24 mouse cellular contexts compared by ENCODE assay signal in genomic region chr4:29091495-29092211, GRCm38 (mm10).
A peak's percentile ranks its signal among the peaks of the same experiment; 100 is the strongest.
DNase-seq lines count a peak whose midpoint lies in the region; ATAC-seq and TF ChIP-seq lines count a peak whose summit lies in the region.
"Had no signal": no experiment of that assay in that cellular context is flagged by ENCODE, and none has a peak within 500 bp of the region (broad histone marks: within the 10 kb centered on the region; RNA-seq: fewer than 3 reads in every experiment).

No protein-coding gene starts in this region.

- TF ChIP-seq EP300 in heart, postnatal 0 days (IDR thresholded peaks at IDR 0.05; ENCODE audit: low read depth) = no peak
- no peak for TF ChIP-seq EP300 in ES-Bruce4 (IDR thresholded peaks at IDR 0.05; ENCODE audit: insufficient read depth, low read depth, low read length)

- no peak for TF ChIP-seq CTCF in heart, postnatal 0 days (IDR thresholded peaks at IDR 0.05; ENCODE audit: low read depth)
- TF ChIP-seq CTCF in ES-Bruce4 (IDR thresholded peaks at IDR 0.05; ENCODE audit: low read depth, low read length) = no peak

- no peak overlapping the region for H3K9ac ChIP-seq in heart, embryonic 11.5 days (ENCODE audit: low read depth, low read length)
- H3K9ac ChIP-seq in heart, postnatal 0 days (replicated peaks; ENCODE audit: low read depth, low read length) = no peak overlapping the region
- H3K9ac ChIP-seq in ES-Bruce4 (ENCODE audit: low read depth, poor library complexity, severe bottlenecking) = no peak overlapping the region
- H3K9ac ChIP-seq: limb, embryonic 12.5 days; liver, postnatal 0 days; midbrain, embryonic 13.5 days; neural tube, embryonic 12.5 days had no signal

- no peak for DNase-seq in heart, postnatal 25 days (ENCODE audit: low spot score)
- DNase-seq in heart, postnatal 0 days (ENCODE audit: low spot score) = peak; percentile 42
- no peak for DNase-seq in heart, postnatal 14 days
- DNase-seq in R1 (ENCODE audit: low read depth, low spot score) = peak; percentile 97
- no peak for DNase-seq in frontal cortex, postnatal 10 days (ENCODE audit: low spot score in 2 of 2)
- DNase-seq in ovary, postnatal 36 days (ENCODE audit: low spot score) = no peak
- DNase-seq: adrenal gland, postnatal 25 days; cerebellum, adult 9-10 months; gastrocnemius, adult 2 months; kidney, postnatal 25 days; layer of hippocampus, postnatal 36 days; liver, postnatal 0 days; retina, postnatal 1 day; right cerebral cortex, postnatal 25 days had no signal

- H3K4me1 ChIP-seq in heart, embryonic 11.5 days (ENCODE audit: control insufficient read depth, insufficient read depth, low read length) = peaks cover 2% of the 10 kb centered on the region; the same call in 1 of the 2 replicates
- peaks cover 18% of the 10 kb centered on the region; the same call in 1 of the 2 replicates for H3K4me1 ChIP-seq in heart, postnatal 0 days (ENCODE audit: control insufficient read depth, insufficient read depth)
- peaks cover 8% of the 10 kb centered on the region for H3K4me1 ChIP-seq in ES-Bruce4 (ENCODE audit: control insufficient read depth, insufficient read depth, low read length)
- H3K4me1 ChIP-seq: limb, embryonic 12.5 days; megakaryocyte, embryonic 14.5 days; neural tube, embryonic 12.5 days had no signal

- no peak for TF ChIP-seq POLR2A in ES-Bruce4 (IDR thresholded peaks at IDR 0.05; ENCODE audit: insufficient read depth, low read length)

- H3K9me3 ChIP-seq in heart, embryonic 11.5 days (replicated peaks; ENCODE audit: control insufficient read depth, low read length) = no peaks in the 10 kb centered on the region
- no peaks in the 10 kb centered on the region for H3K9me3 ChIP-seq in heart, postnatal 0 days (replicated peaks; ENCODE audit: control insufficient read depth, low read length)
- no peaks in the 10 kb centered on the region for H3K9me3 ChIP-seq in ES-Bruce4 (replicated peaks; ENCODE audit: control insufficient read depth, insufficient read depth, low read length, poor library complexity, severe bottlenecking)
- H3K9me3 ChIP-seq: limb, embryonic 12.5 days; midbrain, embryonic 13.5 days; neural tube, embryonic 12.5 days had no signal

- ATAC-seq in heart, embryonic 11.5 days (replicated peaks; ENCODE audit: insufficient number of reproducible peaks, low FRiP score, low TSS enrichment) = no peak
- ATAC-seq in heart, postnatal 0 days (ENCODE audit: insufficient read depth, low read depth) = peak; percentile 49
- ATAC-seq: hindbrain, postnatal 0 days; intestine, embryonic 16.5 days; liver, postnatal 0 days; midbrain, embryonic 13.5 days had no signal

- peak overlapping the region; percentile 76; the same call in 1 of the 2 replicates for H3K27ac ChIP-seq in heart, embryonic 11.5 days (ENCODE audit: low read depth, low read length)
- no peak overlapping the region for H3K27ac ChIP-seq in heart, postnatal 0 days (ENCODE audit: low read depth)
- peak overlapping the region; percentile 83 for H3K27ac ChIP-seq in ES-Bruce4 (ENCODE audit: insufficient read depth, low read length)
- H3K27ac ChIP-seq: gastrocnemius, adult 2 months; hindbrain, postnatal 0 days; layer of hippocampus, adult 2 months; limb, embryonic 12.5 days; midbrain, embryonic 13.5 days; neural tube, embryonic 12.5 days had no signal

- no peaks in the 10 kb centered on the region for H3K36me3 ChIP-seq in heart, embryonic 11.5 days (ENCODE audit: control insufficient read depth, insufficient read depth, low read length)
- H3K36me3 ChIP-seq in heart, postnatal 0 days (replicated peaks; ENCODE audit: control insufficient read depth, insufficient read depth, low read length) = no peaks in the 10 kb centered on the region
- H3K36me3 ChIP-seq in ES-Bruce4 (ENCODE audit: control insufficient read depth, insufficient read depth, low read length, poor library complexity, severe bottlenecking) = no peaks in the 10 kb centered on the region
- H3K36me3 ChIP-seq: limb, embryonic 12.5 days; midbrain, embryonic 13.5 days; neural tube, embryonic 12.5 days had no signal

- whole genome bisulfite sequencing in heart, embryonic 11.5 days (ENCODE audit: insufficient replicate concordance) = 33% methylated on average over 5 of the region's 5 CpGs
- 29% methylated on average over 5 of the region's 5 CpGs for WGBS in heart, postnatal 0 days

- intact Hi-C loops in heart, postnatal 25 days (cut with DNase I) = no loop called here
- intact Hi-C loops in heart, postnatal 14 days (cut with DNase I) = no loop called here

- no peaks in the 10 kb centered on the region for H3K27me3 ChIP-seq in heart, embryonic 11.5 days (ENCODE audit: control insufficient read depth, insufficient read depth, low read length)
- H3K27me3 ChIP-seq in heart, postnatal 0 days (ENCODE audit: control insufficient read depth, insufficient read depth, low read length) = peaks cover 4% of the 10 kb centered on the region; the same call in 1 of the 2 replicates
- H3K27me3 ChIP-seq in ES-Bruce4 (ENCODE audit: control insufficient read depth, insufficient read depth, low read length, poor library complexity, severe bottlenecking) = no peaks in the 10 kb centered on the region
- H3K27me3 ChIP-seq: limb, embryonic 12.5 days; megakaryocyte, embryonic 14.5 days; midbrain, embryonic 13.5 days; neural tube, embryonic 12.5 days had no signal

- peak overlapping the region; percentile 45 for H3K4me2 ChIP-seq in heart, embryonic 11.5 days
- peak overlapping the region; percentile 19; the same call in 1 of the 2 replicates for H3K4me2 ChIP-seq in heart, postnatal 0 days (ENCODE audit: low read depth, low read length)
- H3K4me2 ChIP-seq: limb, embryonic 12.5 days; liver, embryonic 11.5 days; midbrain, embryonic 13.5 days; neural tube, embryonic 12.5 days had no signal

- H3K4me3 ChIP-seq in heart, embryonic 11.5 days (ENCODE audit: low read depth, low read length) = no peak overlapping the region
- H3K4me3 ChIP-seq in heart, postnatal 0 days (ENCODE audit: low read depth, low read length) = no peak overlapping the region
- H3K4me3 ChIP-seq in ES-Bruce4 (ENCODE audit: low read depth, low read length) = no peak overlapping the region
- H3K4me3 ChIP-seq: gastrocnemius, adult 2 months; layer of hippocampus, adult 2 months; limb, embryonic 12.5 days; megakaryocyte, embryonic 14.5 days; midbrain, embryonic 13.5 days; neural tube, embryonic 12.5 days had no signal

Comparison
In these comparisons a context has a peak if more than half of its experiments do, and no peak if none do; other contexts are left out.
1. DNase-seq: peak in heart, postnatal 0 days (single experiment) and R1 (single experiment); none in heart, postnatal 25 days (single experiment), heart, postnatal 14 days (0 of 2), frontal cortex, postnatal 10 days (0 of 2) and ovary, postnatal 36 days (single experiment).